Mouse (Mus musculus): ENCODE data around the gene Dnajc15. TPM values are rescaled to one million over a fixed set of nuclear protein-coding genes. Genes with fewer than 3 reads are reported as not detected.
A peak's percentile ranks its signal among the peaks of the same experiment; 100 is the strongest.

The Dnajc15 gene
- 35.5 and 39.7 TPM in 2 replicates for polyA plus RNA-seq (2012; rRNA removed)

DNA sequence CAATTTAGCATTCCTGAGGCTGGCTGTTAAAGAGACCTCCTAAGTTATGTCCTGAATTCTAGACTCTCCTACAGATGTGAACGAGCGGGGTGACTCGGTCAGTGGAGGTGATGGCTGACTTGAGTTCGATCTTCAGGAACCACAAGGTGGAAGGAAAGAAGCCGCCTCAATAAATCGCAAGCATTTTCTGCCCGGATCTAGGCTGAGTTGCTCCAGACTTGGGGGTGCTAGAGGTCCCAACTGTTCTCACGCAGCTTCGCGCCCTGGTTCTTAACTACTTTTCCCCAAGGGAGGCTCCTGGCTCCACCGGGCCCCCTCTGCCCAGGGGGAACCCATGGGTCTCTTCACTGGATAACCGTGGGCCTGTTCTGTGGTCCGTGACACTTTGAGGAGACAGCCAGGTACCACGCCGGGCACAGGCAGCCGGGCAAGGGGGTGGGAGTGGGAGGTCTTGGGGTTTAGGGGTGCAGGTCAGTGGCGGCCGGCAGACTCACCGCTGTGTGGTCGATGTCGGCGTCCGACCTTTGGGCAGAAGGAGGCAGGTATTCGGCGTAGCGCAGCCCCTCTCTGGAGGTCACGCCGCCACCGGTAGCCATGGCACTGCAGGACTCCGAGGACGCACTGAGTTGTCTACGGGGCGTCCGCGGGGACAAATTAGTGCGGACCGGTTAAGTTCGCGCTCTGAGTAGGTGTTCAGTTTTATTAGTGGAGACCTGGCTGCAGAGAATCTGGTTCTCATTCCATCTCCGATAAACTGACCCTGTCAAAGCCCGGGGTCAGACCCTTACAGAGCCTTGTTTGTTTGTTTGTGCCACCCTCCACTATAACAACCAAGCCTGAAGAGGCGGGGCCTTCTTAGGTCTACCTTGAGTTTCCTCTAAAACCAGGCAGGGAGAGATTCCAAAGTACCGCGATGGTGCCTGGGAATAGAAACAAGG is at the start of gene Dnajc15:
TSS of gene Dnajc15 (minus strand) at position 822 of the 938 bp plus-strand sequence.
- DNase-seq = peak; percentile 87 to 92
- H3K4me3 ChIP-seq (replicated peaks; ENCODE audit: insufficient read depth, low read depth, low read length) = peak within 1 kb of the TSS; percentile 73
- no peaks in the 10 kb centered on the region for H3K4me1 ChIP-seq (ENCODE audit: control insufficient read depth, insufficient read depth, low read length)
- 3% methylated on average over 44 of the region's 44 CpGs for WGBS
- H3K27ac ChIP-seq (ENCODE audit: insufficient read depth, low read length) = no peak within 1 kb of the TSS
- peak; percentile 51; the same call in 1 of the 2 replicates for TF ChIP-seq POLR2A (IDR thresholded peaks at IDR 0.05; ENCODE audit: borderline replicate concordance, insufficient read depth, low read length)
- no peak for TF ChIP-seq CTCF (IDR thresholded peaks at IDR 0.05; ENCODE audit: borderline replicate concordance, insufficient read depth, low read depth, low read length)
- no peaks in the 10 kb centered on the region; the same call in 1 of the 2 replicates for H3K27me3 ChIP-seq (ENCODE audit: control insufficient read depth, insufficient read depth, low read length)

DNA sequence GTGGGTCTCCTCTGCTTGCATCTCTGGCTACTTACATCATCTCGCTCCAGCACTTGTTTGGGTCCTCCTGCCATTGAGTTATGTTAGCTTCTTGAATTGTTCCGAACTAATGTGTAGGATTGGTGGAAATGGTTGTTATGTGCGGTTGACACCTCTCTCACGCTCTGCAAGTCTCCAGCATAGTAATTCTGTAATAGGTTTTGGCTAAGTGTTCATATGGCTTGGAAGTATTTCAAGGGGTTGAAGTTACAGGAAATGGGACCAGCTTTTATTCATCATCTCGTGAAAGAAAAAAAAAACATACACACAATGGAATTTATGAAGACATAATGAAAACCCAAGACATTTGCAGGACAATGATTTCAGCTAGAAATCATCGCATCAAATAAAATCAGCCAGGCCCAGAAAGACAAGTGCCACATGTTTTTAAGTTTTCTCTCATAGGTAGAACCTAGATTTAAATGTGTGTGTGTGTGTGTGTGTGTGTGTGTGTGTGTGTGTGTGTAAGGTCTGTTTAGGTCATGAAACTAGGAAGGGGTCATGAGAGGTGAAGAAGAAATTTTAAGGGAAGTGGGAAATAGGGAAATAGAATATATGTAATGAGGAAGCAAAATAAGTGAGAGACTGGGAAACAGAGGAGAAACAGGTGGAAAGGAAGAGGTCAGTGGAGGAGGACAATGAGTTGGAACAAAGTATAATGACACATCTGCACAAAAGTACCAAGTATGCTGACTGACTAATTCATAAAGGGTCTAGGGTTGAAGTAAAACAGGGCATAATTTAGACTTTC is 48.3 kb upstream of the Dnajc15 start:
- 88% methylated on average over 6 of the region's 6 CpGs for WGBS
- H3K27ac ChIP-seq (ENCODE audit: insufficient read depth, low read length) = no peak overlapping the region

GRCm38 (mm10) chr14:77921641-77922040 is 46.7 kb upstream of the Dnajc15 start:
- H3K27me3 ChIP-seq (ENCODE audit: control insufficient read depth, insufficient read depth, low read length) = no peaks in the 10 kb centered on the region
- TF ChIP-seq POLR2A (IDR thresholded peaks at IDR 0.05; ENCODE audit: borderline replicate concordance, insufficient read depth, low read length) (no peak), CTCF (IDR thresholded peaks at IDR 0.05; ENCODE audit: borderline replicate concordance, insufficient read depth, low read depth, low read length) (no peak)
- WGBS = 96% methylated on average over 8 of the region's 8 CpGs

More for the DNA sequence above, 48.3 kb upstream of the Dnajc15 start:
- Histone ChIP-seq H3K27me3 (ENCODE audit: control insufficient read depth, insufficient read depth, low read length) (no peaks in the 10 kb centered on the region), H3K4me3 (replicated peaks; ENCODE audit: insufficient read depth, low read depth, low read length) (no peak overlapping the region), H3K4me1 (ENCODE audit: control insufficient read depth, insufficient read depth, low read length) (no peaks in the 10 kb centered on the region)
- no peak for DNase-seq
- TF ChIP-seq POLR2A (IDR thresholded peaks at IDR 0.05; ENCODE audit: borderline replicate concordance, insufficient read depth, low read length) (no peak), CTCF (IDR thresholded peaks at IDR 0.05; ENCODE audit: borderline replicate concordance, insufficient read depth, low read depth, low read length) (no peak)

DNA sequence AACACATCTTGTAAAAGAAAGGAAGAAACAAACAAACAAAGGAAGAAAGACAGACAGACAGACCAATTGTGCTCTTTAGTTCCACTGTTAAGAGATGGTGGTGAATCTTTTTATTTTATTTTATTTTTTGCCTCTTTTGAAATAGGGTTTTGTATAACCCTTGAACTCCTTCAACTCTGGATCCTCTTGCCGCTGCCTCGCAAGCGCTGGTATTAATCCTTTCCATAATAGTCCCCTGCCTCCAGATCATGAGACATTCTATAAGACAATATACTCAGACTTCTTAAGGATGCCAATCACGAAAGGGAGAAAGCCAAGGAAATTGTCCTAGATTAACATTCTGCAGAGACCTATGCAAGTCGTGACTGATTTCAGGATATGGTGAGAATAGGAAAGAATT is 40.9 kb upstream of the Dnajc15 start:
- WGBS = 77% methylated on average over 5 of the region's 5 CpGs
- no peaks in the 10 kb centered on the region for H3K27me3 ChIP-seq (ENCODE audit: control insufficient read depth, insufficient read depth, low read length)
- no peak for DNase-seq

More at GRCm38 (mm10) chr14:77921641-77922040, 46.7 kb upstream of the Dnajc15 start:
- DNase-seq = no peak
- H3K27ac ChIP-seq (ENCODE audit: insufficient read depth, low read length) = no peak overlapping the region
- no peak overlapping the region for H3K4me3 ChIP-seq (replicated peaks; ENCODE audit: insufficient read depth, low read depth, low read length)
- H3K4me1 ChIP-seq (ENCODE audit: control insufficient read depth, insufficient read depth, low read length) = no peaks in the 10 kb centered on the region

GRCm38 (mm10) chr14:77906586-77906985 is 31.7 kb upstream of the Dnajc15 start:
- TF ChIP-seq POLR2A (IDR thresholded peaks at IDR 0.05; ENCODE audit: borderline replicate concordance, insufficient read depth, low read length) (no peak), CTCF (IDR thresholded peaks at IDR 0.05; ENCODE audit: borderline replicate concordance, insufficient read depth, low read depth, low read length) (no peak)
- Histone ChIP-seq H3K4me3 (replicated peaks; ENCODE audit: insufficient read depth, low read depth, low read length) (no peak overlapping the region), H3K27ac (ENCODE audit: insufficient read depth, low read length) (no peak overlapping the region), H3K4me1 (ENCODE audit: control insufficient read depth, insufficient read depth, low read length) (no peaks in the 10 kb centered on the region), H3K27me3 (ENCODE audit: control insufficient read depth, insufficient read depth, low read length) (no peaks in the 10 kb centered on the region)
- 89% methylated on average over 5 of the region's 5 CpGs for WGBS
- DNase-seq = no peak

More for the DNA sequence above, 40.9 kb upstream of the Dnajc15 start:
- H3K4me3 ChIP-seq (replicated peaks; ENCODE audit: insufficient read depth, low read depth, low read length) = no peak overlapping the region
- H3K27ac ChIP-seq (ENCODE audit: insufficient read depth, low read length) = no peak overlapping the region
- TF ChIP-seq POLR2A (IDR thresholded peaks at IDR 0.05; ENCODE audit: borderline replicate concordance, insufficient read depth, low read length) (no peak), CTCF (IDR thresholded peaks at IDR 0.05; ENCODE audit: borderline replicate concordance, insufficient read depth, low read depth, low read length) (no peak)
- H3K4me1 ChIP-seq (ENCODE audit: control insufficient read depth, insufficient read depth, low read length) = no peaks in the 10 kb centered on the region

DNA sequence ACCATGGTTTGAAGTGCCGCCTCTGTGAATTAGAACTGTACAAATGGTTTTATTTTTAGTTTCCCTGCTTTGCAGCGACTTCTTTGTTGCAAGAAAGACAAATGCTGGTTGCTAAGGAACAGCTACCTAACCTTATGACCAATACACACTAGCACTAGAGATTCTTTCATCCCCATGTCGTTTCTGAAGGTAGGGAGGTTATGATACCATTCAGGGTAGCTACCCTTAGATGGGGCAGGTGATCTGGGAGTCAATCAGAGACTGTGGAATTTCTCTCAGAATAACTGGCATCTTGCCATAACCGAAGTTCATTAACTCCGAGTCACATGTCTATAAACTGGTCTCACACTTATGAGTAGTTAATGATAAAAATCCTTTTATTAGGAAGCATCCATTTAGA is 30.5 kb upstream of the Dnajc15 start:
- Histone ChIP-seq H3K4me1 (ENCODE audit: control insufficient read depth, insufficient read depth, low read length) (no peaks in the 10 kb centered on the region), H3K27me3 (ENCODE audit: control insufficient read depth, insufficient read depth, low read length) (no peaks in the 10 kb centered on the region), H3K27ac (ENCODE audit: insufficient read depth, low read length) (no peak overlapping the region), H3K4me3 (replicated peaks; ENCODE audit: insufficient read depth, low read depth, low read length) (no peak overlapping the region)
- TF ChIP-seq POLR2A (IDR thresholded peaks at IDR 0.05; ENCODE audit: borderline replicate concordance, insufficient read depth, low read length) = no peak
- TF ChIP-seq CTCF (IDR thresholded peaks at IDR 0.05; ENCODE audit: borderline replicate concordance, insufficient read depth, low read depth, low read length) = no peak
- DNase-seq = no peak
- WGBS = 67% methylated on average over 5 of the region's 5 CpGs

- DNase-seq = no peak
- TF ChIP-seq POLR2A (IDR thresholded peaks at IDR 0.05; ENCODE audit: borderline replicate concordance, insufficient read depth, low read length) (no peak), CTCF (IDR thresholded peaks at IDR 0.05; ENCODE audit: borderline replicate concordance, insufficient read depth, low read depth, low read length) (no peak)
- Histone ChIP-seq H3K27me3 (ENCODE audit: control insufficient read depth, insufficient read depth, low read length) (no peaks in the 10 kb centered on the region), H3K4me1 (ENCODE audit: control insufficient read depth, insufficient read depth, low read length) (no peaks in the 10 kb centered on the region), H3K4me3 (replicated peaks; ENCODE audit: insufficient read depth, low read depth, low read length) (no peak within 1 kb of the TSS), H3K27ac (ENCODE audit: insufficient read depth, low read length) (no peak within 1 kb of the TSS)
- 69% methylated on average over 15 of the region's 15 CpGs for WGBS
Observed at GRCm38 (mm10) chr14:77904171-77904762, 29.3 kb upstream of the Dnajc15 start, which contains the start of gene Epsti1. Gene Epsti1 (plus strand): TSS chr14:77904239.
